Mouse (Mus musculus) B cell, adult 62 days (primary cell): ENCODE measurements around the gene Dnttip2. TPM values are rescaled to one million over a fixed set of nuclear protein-coding genes. Genes with fewer than 3 reads are reported as not detected.

Source experiments
- total RNA-seq: library from RNA; stranded (reverse); gene quantifications from 4 replicates; pipeline ENCODE4 v1.2.4, GENCODE M21; 2023

Gene Dnttip2
- 108 to 115 TPM (median 110 TPM) in 4 replicates for total RNA-seq

GRCm38 (mm10) chr3:122274241-122275024, at the start of gene Dnttip2:
TSS of gene Dnttip2 (plus strand) at chr3:122274388.

GRCm38 (mm10) chr3:122245215-122245877, 28.8 kb upstream of the Dnttip2 start, which contains the start of gene Gclm:
TSS of gene Gclm (plus strand) at chr3:122245557.

GRCm38 (mm10) chr3:122293954-122294850, 20.0 kb downstream of the Dnttip2 start, which contains the start of gene Bcar3:
TSS of gene Bcar3 (plus strand) at chr3:122294136.

Other genes starting within 250 kb of the Dnttip2 start
- gene Abca4, start 229.9 kb upstream of the Dnttip2 start, total RNA-seq: not detected in 4 replicates
- gene Gclm, start 28.8 kb upstream of the Dnttip2 start, total RNA-seq: 12.4 to 22.4 TPM (median 17.4 TPM) in 4 replicates
- 243 to 285 TPM (median 280 TPM) in 4 replicates for gene Bcar3, start 19.7 kb downstream of the Dnttip2 start, total RNA-seq